In genomic region chr11:95842074-95842681, GRCm38 (mm10) we compare ENCODE assay signal across 8 mouse cellular contexts. TPM values are rescaled to one million over a fixed set of nuclear protein-coding genes. Genes with fewer than 3 reads are reported as not detected.
A peak's percentile ranks its signal among the peaks of the same experiment; 100 is the strongest.
DNase-seq lines count a peak whose midpoint lies in the region; ATAC-seq and TF ChIP-seq lines count a peak whose summit lies in the region.

Abi3 (minus strand) TSS chr11:95842476.

- peaks cover 30% of the 10 kb centered on the region for H3K27me3 ChIP-seq in limb, embryonic 13.5 days

- H3K36me3 ChIP-seq in limb, embryonic 13.5 days, result no peaks in the 10 kb centered on the region

- no peak for DNase-seq in layer of hippocampus, adult 2 months (ENCODE audit: low spot score in 2 of 2)
- no peak for DNase-seq in layer of hippocampus, postnatal 36 days
- DNase-seq in heart, postnatal 25 days (ENCODE audit: low spot score), result peak; percentile 65
- peak; percentile 45 to 71 for DNase-seq in natural killer cell, adult 2 months (ENCODE audit: low spot score in 2 of 2)
- no peak for DNase-seq in cerebellum, adult 8-10 months
- DNase-seq in urinary bladder, postnatal 25 days (ENCODE audit: low spot score), result no peak

- 12% methylated on average over 11 of the region's 11 CpGs for WGBS in limb, embryonic 13.5 days

- intact Hi-C loops in heart, postnatal 25 days (cut with DNase I), result no loop called here

- peak within 1 kb of the TSS; percentile 35; the same call in 1 of the 2 replicates for H3K9ac ChIP-seq in limb, embryonic 13.5 days

- H3K27ac ChIP-seq in layer of hippocampus, adult 2 months, result peak within 1 kb of the TSS; percentile 23; the same call in 1 of the 2 replicates
- H3K27ac ChIP-seq in limb, embryonic 13.5 days, result peak within 1 kb of the TSS; percentile 15; the same call in 1 of the 2 replicates

- peak within 1 kb of the TSS; percentile 47 for H3K4me2 ChIP-seq in limb, embryonic 13.5 days (replicated peaks)

- H3K9me3 ChIP-seq in limb, embryonic 13.5 days, result no peaks in the 10 kb centered on the region

- no peak for TF ChIP-seq CTCF in layer of hippocampus, adult 2 months (conservative IDR thresholded peaks at IDR 0.05)

- peak; percentile 65 for ATAC-seq in common myeloid progenitor, adult 5-6 weeks (replicated peaks; ENCODE audit: low read depth, poor library complexity, severe bottlenecking)
- ATAC-seq in limb, embryonic 13.5 days (ENCODE audit: low FRiP score, low read depth), result 0 out of 2 replicates have a peak, but pooled peaks have one; percentile 28

- peak within 1 kb of the TSS; percentile 21 for H3K4me3 ChIP-seq in layer of hippocampus, adult 2 months
- peak within 1 kb of the TSS; percentile 19 for H3K4me3 ChIP-seq in limb, embryonic 13.5 days

- H3K4me1 ChIP-seq in limb, embryonic 13.5 days, result peaks cover 20% of the 10 kb centered on the region

RNA-seq across cellular contexts. Expression of gene Abi3, which starts in this region (rescaled TPM):
- 1 to 10 TPM; 3.3 to 6.8 TPM for total RNA-seq in layer of hippocampus, adult 2 months (2021)
- total RNA-seq in layer of hippocampus, postnatal 36 days (2021), result 1 to 10 TPM; 6.2 to 6.4 TPM
- total RNA-seq in common myeloid progenitor, adult 5-6 weeks (2017), result 5.9 TPM in 2 replicates
- 10 to 100 TPM in 1 of 2 experiments, 1 to 10 TPM in 1; 8.8 to 10.4 TPM for total RNA-seq in heart, postnatal 25 days (2021)
- 5.4 and 5.5 TPM in 2 replicates for polyA plus RNA-seq in limb, embryonic 13.5 days (2015; fragmentation: Nextera tagmentation; extraction: Ambion mirVana)

Comparison
In these comparisons a context has a peak if more than half of its experiments do, and no peak if none do; other contexts are left out.
1. DNase-seq: peak in heart, postnatal 25 days (single experiment) and natural killer cell, adult 2 months (2 of 2); none in layer of hippocampus, adult 2 months (0 of 2), layer of hippocampus, postnatal 36 days (0 of 2), cerebellum, adult 8-10 months (single experiment) and urinary bladder, postnatal 25 days (single experiment).